Mouse (Mus musculus): ENCODE data around the gene Lins1.

Lins1 gene

GRCm38 (mm10) chr7:66689620-66690360 is at the start of gene Lins1:
Gene Lins1 (plus strand): TSS chr7:66689889.
- DNase-seq = peak; percentile 97

DNA sequence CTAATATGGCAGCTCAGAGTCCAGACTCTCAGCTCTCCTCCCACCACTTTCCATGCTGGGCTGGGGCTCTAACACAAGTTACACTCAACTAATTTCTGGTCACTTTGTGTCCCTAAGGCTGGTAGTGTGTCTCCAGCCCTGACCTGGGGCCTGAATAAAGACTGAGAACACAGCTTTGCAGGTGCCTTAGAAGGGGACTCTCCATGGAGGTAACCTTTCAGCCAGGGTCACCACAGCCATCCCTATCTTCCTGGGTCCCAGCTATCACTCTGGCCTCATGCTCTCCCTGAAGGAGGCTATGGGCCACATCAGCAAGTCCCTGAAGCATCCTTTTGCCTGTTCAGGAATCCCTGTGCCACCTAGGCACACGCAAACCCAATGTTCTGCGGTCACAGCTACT is 44.0 kb upstream of the Lins1 start:
- no peak for DNase-seq

GRCm38 (mm10) chr7:66649181-66649580 is 40.5 kb upstream of the Lins1 start:
- no peak for DNase-seq

DNA sequence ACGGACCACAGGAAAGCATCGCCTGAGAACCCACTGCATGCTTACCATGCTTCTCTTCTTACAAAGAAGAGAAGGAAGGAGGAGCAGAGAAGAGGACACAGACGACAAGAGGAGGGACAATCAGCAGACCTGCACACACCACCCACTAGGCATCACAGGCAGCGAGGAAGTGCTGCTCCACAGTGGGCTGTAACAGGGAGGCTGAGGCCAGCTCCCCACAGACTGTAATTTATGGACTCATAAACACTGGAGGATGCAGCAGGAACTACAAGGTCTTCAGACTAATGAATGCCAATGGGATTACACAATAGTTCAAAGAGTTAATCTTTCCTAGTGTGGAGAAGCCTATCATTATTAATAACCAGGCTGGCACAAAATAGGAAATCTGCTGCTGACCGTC is 38.8 kb upstream of the Lins1 start:
- no peak for DNase-seq

DNA sequence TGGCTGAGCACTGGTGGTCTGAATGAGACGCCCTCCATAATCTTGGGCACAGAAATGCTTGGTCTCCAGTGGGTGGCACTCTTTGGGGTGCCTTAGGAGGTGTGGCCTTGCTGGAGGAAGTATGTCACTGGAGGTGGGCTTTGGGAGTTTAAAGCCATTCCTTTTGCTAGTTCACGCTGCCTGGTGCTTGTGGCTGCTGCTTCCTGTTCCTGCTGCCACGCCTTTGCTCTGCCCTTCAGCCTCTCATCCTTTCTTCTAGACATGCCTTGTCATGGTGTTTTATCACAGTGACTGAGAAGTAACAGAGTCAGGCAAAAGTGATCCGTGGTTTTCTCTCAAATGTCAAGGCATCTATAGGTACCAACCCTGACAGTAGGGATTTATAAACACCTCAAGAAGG is 37.5 kb upstream of the Lins1 start:
- no peak for DNase-seq

DNA sequence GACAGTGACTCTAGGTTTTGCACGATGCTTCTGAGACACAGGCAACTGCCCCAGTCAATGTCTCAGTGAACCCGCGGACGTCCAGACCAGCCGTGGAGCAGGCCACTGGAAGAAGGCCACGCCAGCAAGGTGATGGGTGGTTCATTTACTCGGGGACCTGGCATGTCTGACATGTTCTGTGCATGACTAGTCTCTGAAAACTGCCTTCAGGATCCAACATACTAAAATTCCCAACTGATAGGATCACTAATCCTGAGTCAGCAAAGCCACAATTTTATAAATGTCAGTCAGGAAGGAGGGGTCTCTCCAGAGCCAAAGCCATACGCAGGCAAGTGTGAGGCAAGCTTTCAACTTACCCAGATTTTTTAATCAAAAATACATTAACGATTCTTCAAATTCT is 36.1 kb upstream of the Lins1 start:
- DNase-seq = no peak

- DNase-seq = no peak
Observed at GRCm38 (mm10) chr7:66655471-66655870, 34.2 kb upstream of the Lins1 start.

DNA sequence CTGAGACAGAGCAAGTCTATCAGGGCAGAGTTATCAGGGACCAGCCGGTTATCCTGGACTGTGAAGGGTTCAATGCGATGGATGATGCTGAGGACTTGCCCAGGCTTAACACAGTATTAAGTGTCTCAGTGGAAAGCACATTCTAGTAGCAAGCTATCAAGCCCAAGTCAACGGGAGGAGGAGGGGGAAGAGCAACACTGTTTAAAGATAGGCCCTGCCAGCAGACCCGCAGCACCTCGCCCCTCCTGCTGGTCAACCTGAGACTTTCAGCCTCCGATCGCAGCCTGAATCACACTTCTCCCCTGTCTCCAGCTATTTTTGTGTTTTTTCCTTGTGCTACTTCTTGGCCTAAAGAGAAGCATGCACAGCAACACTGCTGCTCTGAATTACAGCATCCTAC is 29.4 kb upstream of the Lins1 start:
- no peak for DNase-seq

DNA sequence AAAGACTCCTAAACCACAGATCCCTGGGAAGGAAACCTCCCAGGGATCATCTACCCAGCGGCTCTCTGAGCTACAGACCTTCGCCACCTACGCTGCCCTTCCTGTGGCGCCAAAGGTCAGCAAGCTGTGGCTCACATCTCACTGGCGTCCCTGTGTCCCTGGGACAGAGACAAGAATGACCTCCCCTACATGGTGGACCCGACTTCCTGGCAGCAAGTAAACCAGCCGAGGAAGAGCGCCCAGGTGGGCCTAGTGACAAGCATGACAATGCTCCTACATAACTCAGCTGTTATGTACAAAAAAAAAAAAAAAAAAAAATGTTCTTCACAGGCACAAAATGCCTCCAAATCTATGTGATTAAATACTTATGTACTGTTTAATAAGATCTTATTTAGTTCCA is 28.7 kb upstream of the Lins1 start:
- DNase-seq = no peak

- DNase-seq = peak; percentile 59
Observed at GRCm38 (mm10) chr7:66661572-66661971, 28.1 kb upstream of the Lins1 start.

DNA sequence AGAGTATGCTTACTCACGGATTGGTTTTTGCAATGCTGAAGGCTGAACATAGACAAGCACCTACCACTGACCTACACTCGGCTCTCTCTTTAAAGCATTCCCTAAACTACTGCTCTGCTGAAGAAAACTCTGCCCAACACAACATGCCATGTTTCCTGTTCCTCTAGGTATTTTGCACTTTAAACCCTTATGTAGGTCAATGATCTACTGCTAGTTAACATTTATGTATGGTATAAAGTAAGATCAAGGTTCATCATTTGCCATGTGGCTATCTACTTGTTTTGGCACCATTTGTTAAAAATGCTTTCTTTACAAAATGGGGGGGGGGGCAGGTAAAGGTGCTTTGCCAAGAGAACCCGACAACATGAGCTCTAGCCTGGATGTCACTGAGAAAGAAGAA is 26.1 kb upstream of the Lins1 start:
- no peak for DNase-seq

DNA sequence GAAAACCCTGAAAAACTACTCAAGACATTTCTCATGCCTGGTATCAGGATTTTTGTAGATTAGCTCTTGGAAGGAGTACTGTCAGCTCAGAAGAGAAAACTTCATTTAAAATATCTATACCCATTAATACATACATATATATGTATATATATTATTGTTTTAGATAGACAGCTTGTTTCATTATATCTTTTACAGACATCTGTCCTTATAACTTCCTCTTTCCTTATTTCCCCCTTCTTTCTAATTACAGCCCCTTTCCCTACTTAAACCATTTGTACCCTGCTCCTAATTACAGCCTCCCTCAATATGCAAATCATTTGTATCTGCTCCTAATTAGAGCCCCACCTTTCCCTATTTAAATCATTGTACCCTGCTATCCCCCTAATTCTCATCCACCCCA is 22.6 kb upstream of the Lins1 start:
- DNase-seq = no peak

DNA sequence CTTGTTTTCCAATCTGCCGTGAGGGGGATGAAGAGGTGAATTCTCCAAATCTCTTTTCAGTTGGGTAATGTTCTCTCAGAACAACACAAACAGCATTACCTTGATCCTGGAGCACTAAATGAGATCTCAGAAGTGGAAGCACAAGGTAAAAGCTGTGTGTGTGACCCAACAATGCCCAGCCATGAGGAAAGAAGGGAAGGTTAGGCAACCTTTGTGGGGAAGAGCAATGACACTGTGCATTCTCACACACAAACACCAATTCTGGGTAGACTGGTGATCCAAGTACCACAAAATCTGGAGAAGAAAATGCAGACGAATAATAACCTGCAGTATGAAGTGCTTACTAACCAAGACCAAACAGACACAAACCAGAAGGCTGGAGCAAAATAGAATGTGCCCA is 13.9 kb upstream of the Lins1 start:
- no peak for DNase-seq

DNA sequence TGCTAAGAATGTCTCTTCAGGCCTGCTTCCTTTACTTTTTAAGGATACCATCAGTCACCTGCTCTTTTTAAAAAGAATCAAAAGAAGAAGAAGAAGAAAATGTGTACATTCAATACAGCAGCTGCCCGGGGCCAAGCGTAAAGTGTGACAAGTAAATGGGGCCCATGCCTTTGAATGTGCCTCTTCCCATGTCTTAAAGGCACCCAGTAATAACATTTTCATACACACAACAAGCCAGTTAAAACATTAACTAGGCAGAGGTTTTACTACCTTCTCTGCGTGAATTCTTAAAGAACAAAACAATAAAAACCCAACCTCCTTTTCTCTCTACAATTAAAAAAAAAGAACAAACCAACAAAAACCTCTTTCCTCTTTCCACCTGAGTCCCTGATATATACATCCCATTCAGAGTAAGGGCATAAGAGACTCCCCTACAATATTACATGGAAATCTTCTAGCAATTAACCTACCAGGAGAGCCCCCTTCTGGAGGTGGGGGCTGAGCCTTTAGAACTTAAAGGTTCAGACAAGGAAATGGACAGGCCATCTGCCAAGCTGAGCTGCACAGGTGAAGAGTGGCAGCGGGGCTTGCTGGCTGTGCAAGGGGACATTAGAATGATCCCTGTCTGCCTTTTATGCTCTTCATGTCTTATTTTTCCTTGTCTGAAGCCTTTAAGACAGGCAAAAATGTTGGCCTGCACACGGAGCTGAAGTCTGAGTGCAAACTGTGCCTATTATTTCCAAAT is 7.4 kb upstream of the Lins1 start:
- no peak for DNase-seq

DNA sequence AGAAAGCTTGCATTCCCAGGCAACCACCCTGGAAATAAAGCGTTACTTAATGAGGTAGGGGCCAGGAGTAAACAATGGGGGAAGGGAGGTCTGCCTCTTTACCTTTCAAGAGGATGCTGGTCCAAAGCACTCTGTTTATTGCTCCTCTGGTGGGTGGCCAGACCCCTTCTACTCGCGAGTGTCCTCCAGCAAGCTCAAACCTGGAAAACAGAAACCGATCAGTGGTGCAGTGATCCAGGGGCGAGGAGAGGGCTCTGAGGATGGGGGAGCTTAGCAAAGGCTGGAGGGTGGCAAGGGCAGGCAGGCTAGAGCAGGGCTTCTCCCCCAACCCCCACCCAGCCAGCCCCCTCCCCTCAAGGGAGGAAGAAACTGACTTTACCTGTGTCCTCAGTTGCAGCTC is 968 bp upstream of the Lins1 start:
- DNase-seq = peak; percentile 5

GRCm38 (mm10) chr7:66689294-66689619 is 432 bp upstream of the Lins1 start, which contains the start of gene Asb7:
Gene Asb7 (minus strand): TSS chr7:66689596.
- no peak for DNase-seq

- no peak for DNase-seq
Observed at GRCm38 (mm10) chr7:66694467-66694866, 4.8 kb downstream of the Lins1 start.

GRCm38 (mm10) chr7:66702721-66703120 is 13.0 kb downstream of the Lins1 start:
- no peak for DNase-seq

DNA sequence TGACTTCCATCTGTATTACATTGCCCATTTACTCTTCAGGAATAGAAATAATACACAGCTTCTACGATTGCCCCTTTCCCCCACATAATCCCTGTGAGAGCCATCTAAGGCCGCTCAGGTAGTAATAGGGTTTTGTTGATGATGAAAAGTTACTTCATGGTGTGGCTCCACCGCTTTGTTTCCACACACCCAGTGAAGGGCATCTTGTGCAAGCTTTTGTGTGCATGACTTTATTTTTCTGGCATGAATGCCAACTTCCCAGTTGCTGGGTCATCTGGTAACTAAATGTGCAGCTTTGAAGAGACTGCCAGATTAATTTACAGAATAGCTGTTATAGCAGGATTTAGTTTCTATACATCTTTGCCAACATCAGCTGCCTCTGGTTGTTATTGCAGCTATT is 14.9 kb downstream of the Lins1 start:
- no peak for DNase-seq

DNA sequence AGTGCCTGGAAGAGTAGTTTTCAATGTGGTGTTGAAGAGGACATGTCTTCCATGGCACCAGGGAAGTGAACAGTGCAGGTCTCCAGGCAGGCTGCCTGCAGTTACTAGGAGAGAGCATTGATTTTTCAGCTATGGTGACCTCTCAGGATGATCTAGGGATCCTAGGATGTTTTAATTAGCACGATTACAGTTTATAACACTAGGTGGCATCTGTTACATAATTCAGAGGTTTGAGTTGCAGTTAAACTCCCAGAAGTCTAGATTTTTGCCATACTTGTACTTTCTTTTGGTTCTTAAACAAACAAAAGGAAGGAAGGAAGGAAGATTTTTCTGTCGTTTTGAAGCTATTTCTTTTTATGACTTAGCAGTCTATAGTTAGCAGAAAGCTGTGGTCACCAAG is 21.5 kb downstream of the Lins1 start:
- no peak for DNase-seq

- no peak for DNase-seq
Observed at GRCm38 (mm10) chr7:66724514-66724913, 34.8 kb downstream of the Lins1 start.

GRCm38 (mm10) chr7:66724954-66725353 is 35.3 kb downstream of the Lins1 start:
- DNase-seq = no peak

DNA sequence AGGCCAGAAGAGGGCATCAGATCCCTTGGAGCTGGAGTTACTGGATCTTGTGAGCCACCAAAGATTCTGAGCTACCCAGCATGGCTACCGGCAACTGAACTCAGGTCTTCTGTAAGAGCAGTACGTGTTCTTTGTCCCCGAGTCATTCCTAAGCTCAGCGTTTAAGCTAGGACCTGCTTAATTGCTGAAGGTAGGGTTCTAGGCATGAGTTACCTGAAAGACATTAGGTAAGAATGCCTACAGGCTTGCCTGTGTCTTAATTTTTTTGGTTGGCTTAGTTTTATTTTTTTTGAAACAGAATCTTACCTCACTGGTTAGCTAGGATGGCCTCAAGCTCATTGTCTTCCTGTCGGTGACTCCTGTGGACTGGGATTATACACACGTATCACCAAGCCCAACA is 38.4 kb downstream of the Lins1 start:
- DNase-seq = no peak

DNA sequence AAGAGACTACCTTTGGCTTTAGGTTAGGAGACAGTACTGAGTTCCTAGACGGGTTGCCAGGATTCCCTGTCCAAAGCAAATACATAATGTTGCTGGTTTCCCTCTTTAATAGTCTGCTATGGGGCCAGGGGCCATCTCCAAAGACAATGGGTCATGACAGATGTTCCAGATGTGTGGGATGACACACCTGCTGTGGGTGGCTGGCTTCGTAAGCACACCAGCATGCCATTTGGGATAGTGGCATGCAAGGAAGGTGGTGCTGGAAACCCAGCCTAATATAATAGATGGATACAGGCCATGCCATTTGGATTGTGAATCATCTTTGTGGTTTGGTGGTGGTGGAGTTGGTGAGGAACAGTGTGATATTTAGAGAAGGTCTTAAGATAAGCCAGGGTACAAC is 39.5 kb downstream of the Lins1 start:
- no peak for DNase-seq

DNA sequence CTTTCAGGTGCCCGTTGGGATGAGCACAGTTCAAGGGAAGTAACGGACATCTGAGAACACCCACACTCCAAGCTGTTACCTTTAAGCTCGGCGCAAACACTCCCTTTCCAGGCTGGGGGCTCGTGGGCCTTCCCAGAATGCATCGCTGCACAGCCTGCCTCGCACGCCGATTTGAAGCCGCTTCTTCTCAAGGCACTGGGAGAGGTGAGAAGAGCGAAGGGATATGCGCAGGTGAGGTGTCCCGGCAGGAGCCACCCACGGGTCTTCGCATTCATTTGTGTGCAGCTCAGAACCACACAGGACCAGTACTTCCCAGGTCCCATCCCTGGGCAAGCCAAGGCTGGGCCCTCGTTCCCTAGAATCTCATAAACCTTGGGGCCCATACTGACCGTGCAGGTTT is 43.7 kb downstream of the Lins1 start:
- DNase-seq = no peak

Data from liver (tissue).